Mouse (Mus musculus) bone marrow, adult 2 months (tissue): ENCODE results near the gene Gpr22.

Source experiments
- CTCF ChIP-seq: fragments of 200-500 bp; IDR thresholded peaks from 2 replicates; pipeline ENCODE4 v1.5.1; 2011; ENCODE audit warnings: low read length, control low read depth; ENCODE audit not compliant: control insufficient read depth, insufficient read depth
- POLR2A ChIP-seq: fragments of 200-500 bp; IDR thresholded peaks from 2 replicates; pipeline ENCODE4 v1.6.1; 2011; ENCODE audit warnings: low read depth, mild to moderate bottlenecking, control low read depth, low read length, borderline replicate concordance; ENCODE audit not compliant: control insufficient read depth

DNA sequence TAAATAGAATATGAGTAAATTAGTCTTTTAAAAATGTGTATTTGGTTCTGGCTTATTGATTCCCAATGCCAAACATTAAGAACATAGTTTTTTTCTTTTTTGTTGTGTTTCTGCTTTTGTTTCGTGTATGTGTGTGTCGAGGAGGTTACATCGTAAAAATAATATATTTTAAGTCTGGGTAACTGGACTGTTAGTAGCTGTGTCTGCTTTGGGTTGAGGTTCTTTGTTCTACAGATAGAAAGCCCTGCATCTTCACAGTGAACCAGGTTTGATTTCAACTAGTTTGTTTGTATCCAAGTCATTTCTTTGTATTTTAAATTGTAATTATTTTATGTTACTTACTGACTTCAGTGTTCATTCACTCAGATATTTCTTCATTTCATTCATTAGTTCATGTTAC is 323 bp upstream of the Gpr22 start:
- TF ChIP-seq CTCF (no peak), POLR2A (no peak)
